In genomic region chr3:34081929-34082328, GRCm38 (mm10) we compare ENCODE assay signal across 8 mouse cellular contexts. TPM values are rescaled to one million over a fixed set of nuclear protein-coding genes. Genes with fewer than 3 reads are reported as not detected.
A peak's percentile ranks its signal among the peaks of the same experiment; 100 is the strongest.
DNase-seq lines count a peak whose midpoint lies in the region; ATAC-seq and TF ChIP-seq lines count a peak whose summit lies in the region.

No protein-coding gene starts in this region.

- DNase-seq in heart, adult 11 months = no peak
- DNase-seq in hindbrain, embryonic 14.5 days (ENCODE audit: low spot score) = no peak
- DNase-seq in midbrain, embryonic 11.5 days (ENCODE audit: low spot score, missing footprints) = peak; percentile 78
- no peak for DNase-seq in right cerebral cortex, adult 2 months (ENCODE audit: low spot score in 2 of 2)
- DNase-seq in thymus, postnatal 25 days = no peak
- DNase-seq in kidney, postnatal 10 days = no peak

- H3K4me3 ChIP-seq in heart, embryonic 16.5 days (ENCODE audit: low read length) = peak overlapping the region; percentile 88
- H3K4me3 ChIP-seq in cortical plate, adult 2 months (ENCODE audit: insufficient read depth, low read length) = peak overlapping the region; percentile 92; the same call in 1 of the 2 replicates
- H3K4me3 ChIP-seq in hindbrain, embryonic 14.5 days (replicated peaks; ENCODE audit: low read length) = peak overlapping the region; percentile 74
- H3K4me3 ChIP-seq in midbrain, embryonic 11.5 days (ENCODE audit: low read depth, low read length) = no peak overlapping the region; the same call in 1 of the 2 replicates

- no peak for ATAC-seq in heart, embryonic 16.5 days (replicated peaks; ENCODE audit: extremely low read depth, insufficient read depth, low FRiP score)
- no peak for ATAC-seq in hindbrain, embryonic 14.5 days (ENCODE audit: low FRiP score)
- no peak for ATAC-seq in midbrain, embryonic 11.5 days (ENCODE audit: low FRiP score)

- H3K9ac ChIP-seq in heart, embryonic 16.5 days (ENCODE audit: low read length) = no peak overlapping the region; the same call in 1 of the 2 replicates
- peak overlapping the region; percentile 85 for H3K9ac ChIP-seq in hindbrain, embryonic 14.5 days
- H3K9ac ChIP-seq in midbrain, embryonic 11.5 days (ENCODE audit: low read length) = no peak overlapping the region; the same call in 1 of the 2 replicates

- no peaks in the 10 kb centered on the region for H3K27me3 ChIP-seq in heart, embryonic 16.5 days (ENCODE audit: control insufficient read depth, insufficient read depth, low read length)
- no peaks in the 10 kb centered on the region for H3K27me3 ChIP-seq in hindbrain, embryonic 14.5 days (ENCODE audit: control insufficient read depth, insufficient read depth, low read length)
- H3K27me3 ChIP-seq in midbrain, embryonic 11.5 days (ENCODE audit: control insufficient read depth, insufficient read depth, low read length) = no peaks in the 10 kb centered on the region

- H3K9me3 ChIP-seq in heart, embryonic 16.5 days (replicated peaks; ENCODE audit: control insufficient read depth, low read length) = no peaks in the 10 kb centered on the region
- no peaks in the 10 kb centered on the region for H3K9me3 ChIP-seq in hindbrain, embryonic 14.5 days (ENCODE audit: control insufficient read depth, low read length)
- H3K9me3 ChIP-seq in midbrain, embryonic 11.5 days (ENCODE audit: control insufficient read depth, low read length) = no peaks in the 10 kb centered on the region

- H3K4me2 ChIP-seq in heart, embryonic 16.5 days (ENCODE audit: low read depth, low read length) = peak overlapping the region; percentile 87
- peak overlapping the region; percentile 61 for H3K4me2 ChIP-seq in hindbrain, embryonic 14.5 days (replicated peaks)
- H3K4me2 ChIP-seq in midbrain, embryonic 11.5 days = peak overlapping the region; percentile 64

- 75% methylated on average over 3 of the region's 3 CpGs for WGBS in heart, embryonic 16.5 days
- WGBS in hindbrain, embryonic 14.5 days = 90% methylated on average over 3 of the region's 3 CpGs
- 93% methylated on average over 3 of the region's 3 CpGs for WGBS in midbrain, embryonic 11.5 days

- TF ChIP-seq CTCF in cortical plate, adult 2 months (IDR thresholded peaks at IDR 0.05; ENCODE audit: extremely low read depth, insufficient read depth, low read length) = no peak

- TF ChIP-seq POLR2A in cortical plate, adult 2 months (IDR thresholded peaks at IDR 0.05; ENCODE audit: extremely low read depth, insufficient read depth, low read length) = no peak

- peak overlapping the region; percentile 78; the same call in 1 of the 2 replicates for H3K27ac ChIP-seq in heart, embryonic 16.5 days (ENCODE audit: low read length)
- no peak overlapping the region for H3K27ac ChIP-seq in cortical plate, adult 2 months (ENCODE audit: insufficient read depth, low read length)
- peak overlapping the region; percentile 77 for H3K27ac ChIP-seq in hindbrain, embryonic 14.5 days
- H3K27ac ChIP-seq in midbrain, embryonic 11.5 days (ENCODE audit: low read depth, low read length) = no peak overlapping the region

- H3K36me3 ChIP-seq in heart, embryonic 16.5 days (ENCODE audit: control insufficient read depth, insufficient read depth) = peaks cover 8% of the 10 kb centered on the region; the same call in 1 of the 2 replicates
- peaks cover 22% of the 10 kb centered on the region for H3K36me3 ChIP-seq in hindbrain, embryonic 14.5 days (replicated peaks; ENCODE audit: control insufficient read depth, insufficient read depth)
- H3K36me3 ChIP-seq in midbrain, embryonic 11.5 days (ENCODE audit: control insufficient read depth, insufficient read depth, low read length) = no peaks in the 10 kb centered on the region

- H3K4me1 ChIP-seq in heart, embryonic 16.5 days (ENCODE audit: control insufficient read depth, insufficient read depth, low read length) = peaks cover 11% of the 10 kb centered on the region
- H3K4me1 ChIP-seq in cortical plate, adult 2 months (ENCODE audit: control insufficient read depth, insufficient read depth, low read length) = peaks cover 2% of the 10 kb centered on the region; the same call in 1 of the 2 replicates
- H3K4me1 ChIP-seq in hindbrain, embryonic 14.5 days (replicated peaks; ENCODE audit: control insufficient read depth, insufficient read depth, low read length) = peaks cover 17% of the 10 kb centered on the region
- H3K4me1 ChIP-seq in midbrain, embryonic 11.5 days (ENCODE audit: control insufficient read depth, insufficient read depth, low read length) = peaks cover 6% of the 10 kb centered on the region; the same call in 1 of the 2 replicates

RNA-seq across cellular contexts. Expression of gene Dnajc19, which starts 0.8 kb away (rescaled TPM):
- 123 and 126 TPM in 2 replicates for polyA plus RNA-seq in heart, embryonic 16.5 days (2015; fragmentation: Nextera tagmentation; extraction: Ambion mirVana)
- polyA plus RNA-seq in cortical plate, adult 2 months (2012; rRNA removed) = 64.9 and 71.5 TPM in 2 replicates
- polyA plus RNA-seq in hindbrain, embryonic 14.5 days (2014; fragmentation: Nextera tagmentation; extraction: Ambion mirVana) = 126 and 156 TPM in 2 replicates
- polyA plus RNA-seq in midbrain, embryonic 11.5 days (2014; fragmentation: Nextera tagmentation; extraction: Ambion mirVana) = 165 and 186 TPM in 2 replicates

Comparison
In these comparisons a context has a peak if more than half of its experiments do, and no peak if none do; other contexts are left out.
1. H3K27ac ChIP-seq: peak in heart, embryonic 16.5 days (single experiment) and hindbrain, embryonic 14.5 days (single experiment); none in cortical plate, adult 2 months (single experiment) and midbrain, embryonic 11.5 days (single experiment).
2. Peak in every context shown above with its lines, with median percentiles within 50 percentile points of each other: H3K4me2 ChIP-seq.